Comparison of ENCODE assay signal across 10 mouse cellular contexts in genomic region chr11:120296305-120297144, GRCm38 (mm10). TPM values are rescaled to one million over a fixed set of nuclear protein-coding genes. Genes with fewer than 3 reads are reported as not detected.
DNase-seq lines count a peak whose midpoint lies in the region; ATAC-seq and TF ChIP-seq lines count a peak whose summit lies in the region.
"Had no signal": no experiment of that assay in that cellular context is flagged by ENCODE, and none has a peak within 500 bp of the region (broad histone marks: within the 10 kb centered on the region; RNA-seq: fewer than 3 reads in every experiment).

No protein-coding gene starts in this region.

- no peak overlapping the region for H3K27ac ChIP-seq in heart, embryonic 13.5 days (replicated peaks)
- no peak overlapping the region for H3K27ac ChIP-seq in embryonic facial prominence, embryonic 14.5 days (replicated peaks; ENCODE audit: low read depth, low read length)
- peak overlapping the region; percentile 61 for H3K27ac ChIP-seq in limb, embryonic 11.5 days (replicated peaks; ENCODE audit: low read depth, low read length)
- H3K27ac ChIP-seq: left cerebral cortex, adult 2 months had no signal

- H3K4me2 ChIP-seq in heart, embryonic 13.5 days: no peak overlapping the region
- H3K4me2 ChIP-seq in embryonic facial prominence, embryonic 14.5 days (ENCODE audit: low read depth, low read length): no peak overlapping the region
- peak overlapping the region; percentile 4; the same call in 1 of the 2 replicates for H3K4me2 ChIP-seq in limb, embryonic 11.5 days (ENCODE audit: low read depth, severe bottlenecking)

- H3K9ac ChIP-seq in heart, embryonic 13.5 days: peak overlapping the region; percentile 56
- no peak overlapping the region for H3K9ac ChIP-seq in embryonic facial prominence, embryonic 14.5 days (ENCODE audit: low read depth, low read length)
- H3K9ac ChIP-seq in limb, embryonic 11.5 days (ENCODE audit: low read length): peak overlapping the region; percentile 17; the same call in 1 of the 2 replicates

- no peak overlapping the region for H3K4me3 ChIP-seq in heart, embryonic 13.5 days
- H3K4me3 ChIP-seq in E14TG2a.4 (replicated peaks; ENCODE audit: low read length): peak overlapping the region; percentile 30
- no peak overlapping the region for H3K4me3 ChIP-seq in embryonic facial prominence, embryonic 14.5 days (ENCODE audit: low read depth, low read length)
- no peak overlapping the region for H3K4me3 ChIP-seq in limb, embryonic 11.5 days (ENCODE audit: low read depth, low read length)
- H3K4me3 ChIP-seq: left cerebral cortex, adult 2 months had no signal

- whole genome bisulfite sequencing in heart, embryonic 13.5 days: 44% methylated on average over 13 of the region's 13 CpGs
- WGBS in embryonic facial prominence, embryonic 14.5 days: 24% methylated on average over 13 of the region's 13 CpGs
- 38% methylated on average over 13 of the region's 13 CpGs for WGBS in limb, embryonic 11.5 days

- H3K9me3 ChIP-seq in heart, embryonic 13.5 days: no peaks in the 10 kb centered on the region
- H3K9me3 ChIP-seq in E14TG2a.4 (ENCODE audit: low read length): no peaks in the 10 kb centered on the region
- H3K9me3 ChIP-seq in embryonic facial prominence, embryonic 14.5 days (ENCODE audit: control insufficient read depth, low read length): no peaks in the 10 kb centered on the region
- no peaks in the 10 kb centered on the region for H3K9me3 ChIP-seq in limb, embryonic 11.5 days (ENCODE audit: control insufficient read depth, low read length)

- H3K36me3 ChIP-seq in heart, embryonic 13.5 days: no peaks in the 10 kb centered on the region
- H3K36me3 ChIP-seq in E14TG2a.4 (ENCODE audit: insufficient read depth, low read length): 0 out of 2 replicates have a peak, but pooled peaks cover 3% of the 10 kb centered on the region
- no peaks in the 10 kb centered on the region for H3K36me3 ChIP-seq in embryonic facial prominence, embryonic 14.5 days (ENCODE audit: control insufficient read depth, insufficient read depth, low read length)
- no peaks in the 10 kb centered on the region for H3K36me3 ChIP-seq in limb, embryonic 11.5 days (ENCODE audit: control insufficient read depth, insufficient read depth, low read length)

- DNase-seq in heart, adult 8-10 months (ENCODE audit: low spot score): no peak
- peak; percentile 64 for DNase-seq in embryonic facial prominence, embryonic 14.5 days (ENCODE audit: low spot score)
- DNase-seq in limb, embryonic 11.5 days (ENCODE audit: low spot score): peak; percentile 48
- no peak for DNase-seq in adrenal gland, postnatal 4 days (ENCODE audit: low spot score in 2 of 2)
- no peak for DNase-seq in ovary, postnatal 10 days (ENCODE audit: low spot score)
- DNase-seq in cerebellum, adult 18-20 months: no peak
- DNase-seq: right cerebral cortex, adult 18-20 months had no signal

- H3K27me3 ChIP-seq in heart, embryonic 13.5 days (replicated peaks): no peaks in the 10 kb centered on the region
- peaks cover 45% of the 10 kb centered on the region for H3K27me3 ChIP-seq in E14TG2a.4 (ENCODE audit: insufficient read depth, low read length)
- H3K27me3 ChIP-seq in embryonic facial prominence, embryonic 14.5 days (replicated peaks; ENCODE audit: control insufficient read depth, insufficient read depth, low read length): no peaks in the 10 kb centered on the region
- H3K27me3 ChIP-seq in limb, embryonic 11.5 days (ENCODE audit: control insufficient read depth, insufficient read depth, low read length): no peaks in the 10 kb centered on the region

- ATAC-seq in heart, embryonic 13.5 days (ENCODE audit: extremely low read depth, insufficient number of reproducible peaks, low FRiP score, low TSS enrichment): no peak; the same call in 1 of the 2 replicates
- peak; percentile 46 for ATAC-seq in embryonic facial prominence, embryonic 14.5 days (ENCODE audit: low read depth)
- ATAC-seq in limb, embryonic 11.5 days (ENCODE audit: insufficient number of reproducible peaks, low FRiP score, low TSS enrichment, low read depth): 0 out of 2 replicates have a peak, but pooled peaks have one; percentile 42

- peaks cover 58% of the 10 kb centered on the region for H3K4me1 ChIP-seq in heart, embryonic 13.5 days
- peaks cover 31% of the 10 kb centered on the region for H3K4me1 ChIP-seq in E14TG2a.4 (replicated peaks; ENCODE audit: low read depth, low read length)
- peaks cover 27% of the 10 kb centered on the region for H3K4me1 ChIP-seq in embryonic facial prominence, embryonic 14.5 days (ENCODE audit: control insufficient read depth, insufficient read depth, low read length)
- H3K4me1 ChIP-seq in limb, embryonic 11.5 days (ENCODE audit: control insufficient read depth, insufficient read depth, low read length): peaks cover 34% of the 10 kb centered on the region

- TF ChIP-seq CTCF in E14TG2a.4 (conservative IDR thresholded peaks at IDR 0.05; ENCODE audit: low read length): no peak

RNA-seq across cellular contexts. Expression of gene Actg1, which starts 51.8 kb away (rescaled TPM):
- polyA plus RNA-seq in heart, embryonic 13.5 days (2015; fragmentation: Nextera tagmentation; extraction: Ambion mirVana): 1,234 and 1,290 TPM in 2 replicates
- total RNA-seq in heart, adult 8-10 months (2022): 100 to 1,000 TPM; 188 to 320 (median 251) TPM
- polyA plus RNA-seq in embryonic facial prominence, embryonic 14.5 days (2014; fragmentation: Nextera tagmentation; extraction: Ambion mirVana): 2,264 and 2,593 TPM in 2 replicates
- polyA plus RNA-seq in limb, embryonic 11.5 days (2014; fragmentation: Nextera tagmentation; extraction: Ambion mirVana): 2,996 and 3,123 TPM in 2 replicates
- 1,000 to 10,000 TPM in 1 of 2 experiments, 100 to 1,000 TPM in 1; 949 to 1,134 TPM for total RNA-seq in adrenal gland, postnatal 4 days (2021)

Comparison
In these comparisons a context has a peak if more than half of its experiments do, and no peak if none do; other contexts are left out.
1. DNase-seq: peak in embryonic facial prominence, embryonic 14.5 days (single experiment) and limb, embryonic 11.5 days (single experiment); none in heart, adult 8-10 months (single experiment), adrenal gland, postnatal 4 days (0 of 2), ovary, postnatal 10 days (single experiment) and cerebellum, adult 18-20 months (0 of 2).